Mouse (Mus musculus) megakaryocyte progenitor cell, adult 5-6 weeks (primary cell): ENCODE data around the gene Hjurp. TPM values are rescaled to one million over a fixed set of nuclear protein-coding genes. Genes with fewer than 3 reads are reported as not detected.
A peak's percentile ranks its signal among the peaks of the same experiment; 100 is the strongest.

Experiments used
- ATAC-seq: replicated peaks from 2 replicates; pipeline ENCODE4 v1.8.0; 2016; ENCODE audit warnings: mild to moderate bottlenecking, moderate TSS enrichment, inconsistent platforms; ENCODE audit not compliant: poor library complexity
- total RNA-seq, 2 experiments: library from RNA; stranded (forward) in 1 of 2; stranded (reverse) in 1 of 2; fragments of 157-497, 149-512 nt in 1 of 2; fragments of 200-1000 nt in 1 of 2; gene quantifications; 2 replicates each; pipeline versions ENCODE4 v1.2.3 to v1.2.4; 2015 to 2017

Hjurp gene
- total RNA-seq, 2 experiments from 2014 or later, result 104 to 156 TPM

DNA sequence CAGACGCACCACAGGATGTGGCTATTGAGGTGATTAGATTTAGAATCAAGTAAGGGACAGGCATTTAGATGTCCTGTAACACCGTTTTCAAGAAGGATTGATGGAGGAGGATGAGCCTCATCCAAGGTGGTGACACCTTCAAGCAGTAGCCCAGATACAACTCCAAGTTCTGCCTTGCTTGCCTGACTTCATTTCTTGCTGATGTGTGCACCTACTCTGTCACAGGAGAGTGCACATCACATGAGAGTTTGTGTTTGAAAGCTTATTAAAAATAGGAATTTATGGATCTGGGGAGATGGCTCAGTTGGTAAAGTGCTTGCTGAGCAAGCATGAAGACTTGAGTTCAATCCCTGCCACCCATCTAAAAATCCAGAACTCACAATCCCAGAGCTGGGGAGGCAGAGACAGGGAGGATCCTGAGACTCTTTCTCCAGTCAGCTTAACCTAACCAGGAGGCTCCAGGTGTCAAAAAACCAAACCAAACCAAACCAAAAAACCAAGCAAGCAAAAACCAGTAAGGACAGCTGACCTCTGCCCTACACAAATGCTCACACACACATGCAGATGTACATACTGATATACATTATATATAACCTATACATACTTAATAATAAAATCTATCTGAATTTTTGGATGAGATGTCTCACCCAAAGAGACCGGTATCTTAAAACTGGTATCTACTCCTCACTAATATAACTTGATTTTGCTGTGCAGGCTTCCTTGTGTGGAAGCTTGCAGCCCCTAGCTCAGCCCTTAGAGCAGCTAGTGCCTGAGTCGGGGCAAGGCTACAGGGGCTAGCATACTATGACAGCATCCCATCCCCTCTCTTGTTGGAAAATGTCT is 21.5 kb upstream of the Hjurp start:
- no peak for ATAC-seq

GRCm38 (mm10) chr1:88297480-88298258 is 20.2 kb upstream of the Hjurp start:
- ATAC-seq, result no peak

GRCm38 (mm10) chr1:88296171-88296920 is 18.9 kb upstream of the Hjurp start:
- ATAC-seq, result no peak

GRCm38 (mm10) chr1:88294650-88295049 is 17.2 kb upstream of the Hjurp start:
- no peak for ATAC-seq

GRCm38 (mm10) chr1:88292057-88292456 is 14.6 kb upstream of the Hjurp start:
- ATAC-seq, result no peak

DNA sequence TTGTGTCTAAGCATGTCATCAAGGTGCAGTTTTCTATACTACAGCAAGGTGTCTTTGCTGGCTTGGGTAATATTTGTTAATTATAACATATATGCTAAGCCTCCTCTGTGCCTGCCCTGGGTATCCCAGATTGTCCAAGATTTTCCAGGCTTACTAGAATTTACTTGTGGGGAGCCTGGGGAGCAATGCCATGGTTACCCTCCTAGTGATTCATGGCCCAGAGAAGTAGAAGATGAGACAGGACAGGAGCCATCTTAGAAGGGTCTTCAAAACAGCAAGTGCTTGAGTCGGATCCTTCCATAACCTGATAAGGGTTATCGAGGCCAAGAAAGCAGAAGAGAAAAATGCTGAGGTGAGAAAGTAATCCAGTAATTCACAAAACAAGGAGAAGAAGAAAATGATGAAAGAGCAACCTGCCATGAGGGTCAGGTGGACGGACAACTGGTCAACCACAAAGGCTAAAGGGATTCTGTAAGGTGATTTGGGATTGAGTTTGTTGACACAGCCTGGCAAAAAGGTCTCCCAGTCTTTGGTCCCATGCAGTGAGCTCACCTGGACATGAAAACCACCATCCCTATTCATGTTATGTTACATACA is 14.1 kb upstream of the Hjurp start:
- no peak for ATAC-seq

- no peak for ATAC-seq
These were observed 13.1 kb upstream of the Hjurp start for GRCm38 (mm10) chr1:88290511-88290910.

DNA sequence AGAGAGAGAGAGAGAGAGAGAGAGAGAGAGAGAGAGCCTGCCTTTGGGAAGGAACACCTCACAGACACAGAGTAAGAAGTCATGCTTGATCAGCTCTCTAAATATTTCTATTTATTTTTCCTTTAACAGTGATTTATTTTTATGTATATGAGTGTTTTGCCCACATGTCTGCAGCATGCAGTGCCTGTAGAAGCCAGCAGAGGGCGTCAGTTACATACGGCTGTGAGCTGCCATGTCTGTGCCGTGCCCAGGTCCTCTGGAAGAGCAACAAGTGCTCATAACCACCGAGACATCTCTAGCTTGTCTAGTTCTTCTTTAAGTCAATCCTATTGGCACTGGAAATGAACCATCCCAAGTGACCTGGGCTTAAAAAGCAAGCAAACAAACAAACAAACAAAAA is 12.5 kb upstream of the Hjurp start:
- ATAC-seq, result peak; percentile 62

DNA sequence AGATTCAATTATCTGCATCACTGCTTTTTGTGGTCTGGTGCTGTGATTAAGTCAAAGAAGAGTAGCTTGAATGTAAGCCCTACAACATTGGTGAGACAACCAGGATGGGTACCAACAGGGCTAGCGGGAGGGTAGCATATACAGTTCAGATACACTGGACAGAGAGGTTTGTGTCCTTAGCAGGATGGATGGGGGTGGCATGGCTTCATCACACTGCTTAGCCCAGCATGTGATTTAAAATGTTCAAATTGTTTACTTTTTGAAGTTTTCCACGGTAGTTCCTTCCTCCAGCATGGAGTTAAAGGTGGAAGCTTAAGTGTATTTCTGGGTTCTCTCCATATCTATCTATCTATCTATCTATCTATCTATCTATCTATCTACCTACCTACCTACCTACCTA is 11.7 kb upstream of the Hjurp start:
- no peak for ATAC-seq

GRCm38 (mm10) chr1:88288789-88289127 is 11.3 kb upstream of the Hjurp start:
- no peak for ATAC-seq

- ATAC-seq, result no peak
These were observed 10.8 kb upstream of the Hjurp start for GRCm38 (mm10) chr1:88288056-88288788.

DNA sequence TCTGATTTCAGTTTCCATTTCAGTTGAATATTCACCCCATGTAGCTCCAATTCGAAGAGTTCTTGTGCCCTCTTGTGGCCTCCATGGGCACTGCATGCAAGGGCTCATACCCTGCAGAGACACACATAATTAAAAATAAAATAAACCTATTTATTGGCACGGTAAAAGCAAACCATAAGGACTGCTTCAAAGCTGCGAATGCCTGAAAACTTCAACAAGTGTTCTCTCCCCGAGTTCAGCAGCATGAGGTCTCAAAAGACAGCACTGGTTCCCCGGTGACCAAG is 10.2 kb upstream of the Hjurp start:
- peak; percentile 56 for ATAC-seq

- no peak for ATAC-seq
These were observed 9.7 kb upstream of the Hjurp start for GRCm38 (mm10) chr1:88286887-88287696.

- ATAC-seq, result no peak
These were observed 8.9 kb upstream of the Hjurp start for GRCm38 (mm10) chr1:88286136-88286845.

GRCm38 (mm10) chr1:88285652-88286051 is 8.2 kb upstream of the Hjurp start:
- ATAC-seq, result no peak

GRCm38 (mm10) chr1:88284946-88285320 is 7.5 kb upstream of the Hjurp start:
- ATAC-seq, result peak; percentile 58

DNA sequence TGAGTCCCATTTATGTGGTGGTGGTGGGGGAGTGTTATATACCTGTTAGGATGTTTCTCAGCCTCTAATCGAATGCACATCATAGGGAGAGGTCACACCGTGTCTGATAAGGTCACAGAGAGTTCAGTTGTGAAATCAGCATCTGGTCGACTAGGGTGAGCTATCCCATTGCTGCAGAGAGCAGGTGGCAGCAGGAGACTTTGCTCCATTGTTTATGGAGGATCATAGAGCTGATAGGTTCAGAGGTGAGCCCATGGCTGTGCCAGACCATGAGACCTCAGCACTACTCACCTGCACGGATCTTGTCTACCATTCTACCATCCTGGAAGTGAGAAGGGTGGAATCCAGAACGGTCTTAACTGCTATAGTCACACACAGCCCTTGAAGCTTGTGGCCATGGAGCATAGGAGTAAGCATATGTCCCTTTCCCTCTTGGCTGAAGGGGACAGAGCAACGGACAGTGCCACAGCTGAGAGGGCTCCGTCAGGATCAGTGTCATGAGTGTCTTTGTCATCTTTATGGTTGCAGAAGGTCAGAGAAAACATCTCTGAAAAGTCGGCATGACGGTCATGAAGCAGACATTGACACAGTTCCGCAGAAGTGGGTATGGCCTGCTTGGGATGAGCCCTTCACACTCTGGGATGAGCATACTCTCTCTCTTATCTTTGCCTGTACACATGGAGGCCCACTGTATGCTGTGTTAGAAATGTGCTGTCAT is 7.0 kb upstream of the Hjurp start:
- ATAC-seq, result peak; percentile 2; the same call in 1 of the 2 replicates

DNA sequence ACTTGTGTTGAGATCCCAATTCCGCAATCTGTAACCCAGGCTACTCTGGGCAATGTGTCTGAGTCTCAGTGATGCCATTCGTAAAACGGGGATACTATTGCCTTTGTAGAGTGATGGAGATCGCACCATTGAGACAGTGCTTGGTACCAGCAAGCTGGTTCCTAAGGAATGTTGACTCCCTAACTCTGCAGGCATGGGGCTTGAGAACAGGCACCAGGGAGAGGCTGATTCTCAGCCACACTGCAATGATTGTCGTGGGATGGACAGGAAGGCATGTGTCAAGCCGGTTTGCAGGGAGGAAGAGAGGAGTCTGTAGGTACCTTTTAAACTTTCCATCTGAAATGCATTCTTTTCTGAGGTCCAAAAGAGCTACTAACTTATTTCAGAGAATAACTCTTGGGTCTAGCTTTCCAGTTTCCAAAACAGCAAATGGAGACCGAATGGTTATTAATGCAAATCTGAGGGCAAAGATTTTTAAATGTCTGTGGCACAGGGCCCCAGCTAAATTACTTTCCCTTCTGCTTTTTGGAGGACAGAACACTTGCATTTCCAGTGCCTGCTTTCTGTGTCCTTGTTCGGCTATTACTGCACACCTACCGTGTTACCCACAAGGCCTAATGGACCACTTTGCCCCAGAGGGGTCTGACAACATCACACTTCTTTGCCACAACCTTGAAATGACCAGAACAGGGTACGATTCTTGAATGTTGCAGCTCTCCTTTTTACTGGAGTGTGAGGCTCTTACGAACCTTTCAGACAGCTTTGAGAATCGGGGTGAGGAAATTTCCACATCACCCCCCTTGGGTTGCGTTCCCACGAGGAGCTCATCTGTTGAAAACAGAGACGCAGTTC is 6.2 kb upstream of the Hjurp start:
- peak; percentile 18; the same call in 1 of the 2 replicates for ATAC-seq
